Mouse (Mus musculus) forebrain, embryonic 16.5 days (tissue): ENCODE data around the gene ccdc198. TPM values are rescaled to one million over a fixed set of nuclear protein-coding genes. Genes with fewer than 3 reads are reported as not detected.
"Not testable (repeated sequence)": the region's sequence is repeated elsewhere in the genome, so short reads cannot be mapped to it uniquely, and the experiment has no call there.

Experiments used
- ATAC-seq: fragments of 200-750 bp; cut with Nextera tagmentation; 2 replicates; pipeline ENCODE4 v1.8.0; 2017; ENCODE audit warnings: mild to moderate bottlenecking, moderate library complexity
- H3K27ac ChIP-seq: fragments of 300-500 bp; sonication (generic); 2 replicates; pipeline ENCODE4 v1.5.1; 2014; ENCODE audit warnings: low read length, control low read depth
- H3K27me3 ChIP-seq: fragments of 300-500 bp; sonication (generic); replicated peaks from 2 replicates; pipeline ENCODE4 v1.6.1; 2014; ENCODE audit warnings: low read length; ENCODE audit not compliant: control insufficient read depth, insufficient read depth
- H3K36me3 ChIP-seq: fragments of 300-500 bp; sonication (generic); 2 replicates; pipeline ENCODE4 v1.6.1; 2014; ENCODE audit not compliant: control insufficient read depth, insufficient read depth
- H3K4me1 ChIP-seq: fragments of 300-500 bp; sonication (generic); replicated peaks from 2 replicates; pipeline ENCODE4 v1.6.1; 2014; ENCODE audit warnings: low read length; ENCODE audit not compliant: control insufficient read depth, insufficient read depth
- H3K4me2 ChIP-seq: fragments of 300-500 bp; sonication (generic); 2 replicates; pipeline ENCODE4 v1.6.1; 2014; ENCODE audit warnings: mild to moderate bottlenecking, low read length, control low read depth
- H3K4me3 ChIP-seq: fragments of 300-500 bp; sonication (generic); replicated peaks from 2 replicates; pipeline ENCODE4 v1.5.1; 2014; ENCODE audit warnings: mild to moderate bottlenecking, low read length, control low read depth
- H3K9ac ChIP-seq: fragments of 300-500 bp; sonication (generic); replicated peaks from 2 replicates; pipeline ENCODE4 v1.6.1; 2014; ENCODE audit warnings: low read depth, low read length, control low read depth
- H3K9me3 ChIP-seq: fragments of 300-500 bp; sonication (generic); 2 replicates; pipeline ENCODE4 v1.6.1; 2016; ENCODE audit warnings: low read length; ENCODE audit not compliant: control insufficient read depth
- WGBS: fragments of 180-500 bp; shearing (Covaris S2); extraction: QIAGEN DNeasy Blood & Tissue Kit; methylation state at CpG from one replicate; pipeline ENCODE4 v1.1.7; 2014; 5-methylcytosine and 5-hydroxymethylcytosine counted together
- polyA plus RNA-seq: library from polyadenylated mRNA; unstranded; fragments of >200 nt; fragmentation: Nextera tagmentation; extraction: Ambion mirVana; gene quantifications from 2 replicates; pipeline ENCODE4 v1.2.1, GENCODE M21; 2015

Gene ccdc198
- polyA plus RNA-seq, 1 experiment from 2014 or later: 0.24 TPM

GRCm38 (mm10) chr14:49265286-49266002, 20.2 kb upstream of the ccdc198 start:
- no peaks in the 10 kb centered on the region for H3K27me3 ChIP-seq
- H3K4me2 ChIP-seq: no peak overlapping the region
- no peak overlapping the region for H3K27ac ChIP-seq
- ATAC-seq: no peak
- H3K9me3 ChIP-seq: no peaks in the 10 kb centered on the region
- H3K9ac ChIP-seq: no peak overlapping the region
- H3K36me3 ChIP-seq: no peaks in the 10 kb centered on the region
- no peak overlapping the region for H3K4me3 ChIP-seq
- WGBS: 86% methylated on average over 5 of the region's 5 CpGs
- H3K4me1 ChIP-seq: no peaks in the 10 kb centered on the region

GRCm38 (mm10) chr14:49241522-49241921, 3.8 kb downstream of the ccdc198 start:
- Histone ChIP-seq H3K27ac (no peak overlapping the region), H3K9ac (no peak overlapping the region), H3K4me1 (peaks cover 3% of the 10 kb centered on the region), H3K27me3 (no peaks in the 10 kb centered on the region), H3K4me3 (no peak overlapping the region), H3K9me3 (no peaks in the 10 kb centered on the region), H3K4me2 (no peak overlapping the region), H3K36me3 (no peaks in the 10 kb centered on the region)
- ATAC-seq: peak; percentile 68; the same call in 1 of the 2 replicates
- 5% methylated on average over 1 of the region's 1 CpGs for WGBS

GRCm38 (mm10) chr14:49238206-49238605, 7.1 kb downstream of the ccdc198 start:
- peak; percentile 84 for ATAC-seq
- WGBS: 35% methylated on average over 11 of the region's 11 CpGs
- Histone ChIP-seq H3K9ac (no peak overlapping the region), H3K36me3 (no peaks in the 10 kb centered on the region), H3K27me3 (no peaks in the 10 kb centered on the region), H3K9me3 (no peaks in the 10 kb centered on the region), H3K4me3 (no peak overlapping the region), H3K4me2 (no peak overlapping the region), H3K27ac (no peak overlapping the region), H3K4me1 (peaks cover 3% of the 10 kb centered on the region)

- no peak overlapping the region for H3K27ac ChIP-seq
- no peak overlapping the region for H3K4me2 ChIP-seq
- H3K4me3 ChIP-seq: no peak overlapping the region
- no peak overlapping the region for H3K9ac ChIP-seq
- H3K36me3 ChIP-seq: no peaks in the 10 kb centered on the region
- H3K9me3 ChIP-seq: no peaks in the 10 kb centered on the region
- WGBS: 55% methylated on average over 9 of the region's 9 CpGs
- no peak for ATAC-seq
- no peaks in the 10 kb centered on the region; the same call in 1 of the 2 replicates for H3K4me1 ChIP-seq
- no peaks in the 10 kb centered on the region for H3K27me3 ChIP-seq
Observed at GRCm38 (mm10) chr14:49234788-49235515, 10.3 kb downstream of the ccdc198 start.

- WGBS: 89% methylated on average over 3 of the region's 3 CpGs
- no peak overlapping the region for H3K27ac ChIP-seq
- no peak for ATAC-seq
Observed at GRCm38 (mm10) chr14:49231845-49232244, 13.4 kb downstream of the ccdc198 start.

GRCm38 (mm10) chr14:49226986-49227385, 18.3 kb downstream of the ccdc198 start:
- no peak overlapping the region for H3K9ac ChIP-seq
- no peak overlapping the region for H3K4me2 ChIP-seq
- no peak for ATAC-seq
- H3K4me3 ChIP-seq: no peak overlapping the region
- H3K9me3 ChIP-seq: no peaks in the 10 kb centered on the region
- no peaks in the 10 kb centered on the region for H3K27me3 ChIP-seq
- WGBS: 67% methylated on average over 11 of the region's 11 CpGs
- H3K4me1 ChIP-seq: no peaks in the 10 kb centered on the region
- H3K27ac ChIP-seq: no peak overlapping the region
- H3K36me3 ChIP-seq: no peaks in the 10 kb centered on the region

More at GRCm38 (mm10) chr14:49231845-49232244, 13.4 kb downstream of the ccdc198 start:
- Histone ChIP-seq H3K4me2 (no peak overlapping the region), H3K9me3 (no peaks in the 10 kb centered on the region), H3K9ac (no peak overlapping the region), H3K27me3 (no peaks in the 10 kb centered on the region), H3K4me3 (no peak overlapping the region), H3K36me3 (no peaks in the 10 kb centered on the region), H3K4me1 (no peaks in the 10 kb centered on the region)

- Histone ChIP-seq H3K4me1 (no peaks in the 10 kb centered on the region), H3K4me3 (no peak overlapping the region), H3K4me2 (no peak overlapping the region), H3K27me3 (no peaks in the 10 kb centered on the region), H3K36me3 (no peaks in the 10 kb centered on the region), H3K9me3 (no peaks in the 10 kb centered on the region), H3K9ac (no peak overlapping the region), H3K27ac (no peak overlapping the region)
- no peak for ATAC-seq
- WGBS: 78% methylated on average over 7 of the region's 7 CpGs
Observed at GRCm38 (mm10) chr14:49226471-49226870, 18.8 kb downstream of the ccdc198 start.

- WGBS: 82% methylated on average over 2 of the region's 2 CpGs
Observed at GRCm38 (mm10) chr14:49221771-49222170, 23.5 kb downstream of the ccdc198 start.

GRCm38 (mm10) chr14:49219466-49220022, 25.7 kb downstream of the ccdc198 start:
- not testable (repeated sequence) for H3K27ac ChIP-seq, H3K9ac ChIP-seq, H3K36me3 ChIP-seq, H3K9me3 ChIP-seq, H3K4me1 ChIP-seq, ATAC-seq, H3K4me3 ChIP-seq, H3K4me2 ChIP-seq, H3K27me3 ChIP-seq
- 91% methylated on average over 4 of the region's 4 CpGs for WGBS

More at GRCm38 (mm10) chr14:49221771-49222170, 23.5 kb downstream of the ccdc198 start:
- Histone ChIP-seq H3K27ac (no peak overlapping the region), H3K36me3 (no peaks in the 10 kb centered on the region), H3K9me3 (no peaks in the 10 kb centered on the region), H3K27me3 (no peaks in the 10 kb centered on the region), H3K4me3 (no peak overlapping the region), H3K9ac (no peak overlapping the region), H3K4me1 (no peaks in the 10 kb centered on the region), H3K4me2 (no peak overlapping the region)
- ATAC-seq: no peak
